Mouse (Mus musculus): ENCODE data around the gene Pcid2. TPM values are rescaled to one million over a fixed set of nuclear protein-coding genes. Genes with fewer than 3 reads are reported as not detected.

The Pcid2 gene
- polyA plus RNA-seq (2017; shearing (Covaris generic)), result 52.0 TPM

DNA sequence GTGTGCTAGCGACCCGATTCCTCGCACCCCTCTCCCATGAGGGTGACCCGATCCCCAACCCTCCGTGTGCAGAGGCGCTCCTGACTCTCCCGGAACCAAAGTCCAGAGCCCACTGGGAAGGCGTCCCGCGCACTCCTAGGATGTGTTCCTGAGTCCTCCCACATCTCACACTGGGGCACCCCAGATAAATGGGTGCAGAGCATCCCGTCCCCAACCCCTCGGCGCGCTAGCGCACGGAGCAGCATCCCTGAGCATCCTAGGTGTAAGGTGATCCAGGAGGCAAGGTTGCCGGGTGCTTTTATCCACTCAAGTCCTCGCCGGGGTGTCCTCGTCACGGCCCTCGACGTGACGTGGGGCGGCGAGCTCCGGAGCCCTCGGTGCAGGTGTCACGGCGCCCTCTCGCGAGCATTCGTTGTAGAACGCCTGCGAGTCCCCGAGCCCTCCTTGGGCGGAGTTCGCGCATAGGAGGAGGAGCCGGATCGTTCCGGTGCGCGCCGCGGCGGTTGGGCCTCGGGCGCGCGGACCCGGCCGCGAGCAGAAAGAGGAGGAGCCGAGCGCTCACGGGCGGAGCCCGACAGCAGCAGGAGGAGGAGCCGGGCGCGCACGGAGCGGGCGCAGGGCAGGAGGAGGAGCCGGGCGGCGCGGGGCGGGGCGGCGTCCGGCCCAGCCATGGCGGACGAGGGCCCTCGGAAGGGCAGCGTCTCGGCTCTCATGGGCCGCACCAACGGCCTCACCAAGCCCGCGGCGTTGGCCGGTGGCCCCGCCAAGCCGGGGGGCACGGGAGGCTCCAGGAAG is at the start of gene Pcid2, which contains the start of gene Cul4a:
TSS of gene Pcid2 (minus strand) at position 373 of the 795 bp plus-strand sequence.
TSS of gene Cul4a (plus strand) at position 535 of the 795 bp plus-strand sequence.

DNA sequence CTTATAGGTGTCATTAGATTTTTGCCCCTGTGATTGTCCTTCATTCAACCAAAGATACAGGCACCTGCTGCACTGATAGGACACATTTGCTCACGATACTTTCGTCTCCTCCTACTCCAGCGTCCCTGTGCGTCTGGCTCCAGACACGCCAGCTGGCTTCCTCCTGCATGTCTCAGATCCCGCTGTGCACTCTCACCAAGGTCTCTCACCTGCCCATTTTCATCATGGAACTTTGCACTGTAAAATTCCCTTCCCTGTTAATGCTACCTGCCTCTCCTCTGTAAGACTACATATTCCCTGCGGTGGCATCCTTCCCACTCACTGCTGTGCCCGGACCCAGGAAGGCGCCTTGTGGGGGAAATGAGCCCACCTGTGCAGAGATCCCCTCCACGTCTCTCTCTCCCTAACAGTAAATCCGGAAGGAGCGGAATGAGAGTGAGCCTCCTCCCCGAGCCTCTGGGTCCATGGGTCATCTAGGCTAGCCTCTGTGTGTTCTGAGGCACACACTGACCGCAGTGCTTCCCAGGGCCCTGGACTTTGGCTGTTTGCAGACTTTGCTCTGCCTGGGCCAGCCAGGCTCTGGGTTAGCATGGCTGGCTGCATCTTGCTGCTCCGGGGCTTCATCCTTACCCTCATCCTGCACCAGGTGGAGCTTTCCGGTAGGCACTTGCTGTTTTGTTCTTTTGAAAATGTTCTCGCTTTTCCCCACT is 44.7 kb downstream of the Pcid2 start, which contains the start of gene Proz:
TSS of gene Proz (plus strand) at position 474 of the 710 bp plus-strand sequence.

DNA sequence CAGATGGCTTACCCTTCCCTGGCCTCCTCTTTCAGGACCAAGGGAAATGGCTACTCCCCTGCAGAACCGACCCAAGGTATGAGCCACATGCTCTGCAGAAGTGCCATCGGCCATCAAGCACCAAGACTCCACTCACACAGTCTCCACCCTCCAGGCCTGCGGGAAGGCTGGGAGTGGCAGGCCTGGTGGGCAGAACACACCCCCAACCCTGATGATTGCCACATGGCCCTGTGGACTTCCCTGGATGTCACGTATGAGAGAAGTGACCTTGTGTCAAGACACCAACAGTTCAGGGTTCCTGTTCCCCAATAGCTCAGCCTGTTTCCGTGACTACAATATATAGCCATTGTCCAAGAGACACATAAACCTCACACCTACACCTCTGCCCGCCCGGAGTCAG is 68.2 kb downstream of the Pcid2 start, which contains the start of gene F10:
TSS of gene F10 (plus strand) at position 294 of the 400 bp plus-strand sequence.

Other genes starting within 250 kb of the Pcid2 start
- gene Mcf2l, start 231.7 kb downstream of the Pcid2 start, polyA plus RNA-seq (2017; shearing (Covaris generic)), result 1.4 TPM
- gene F7, start 79.4 kb downstream of the Pcid2 start, polyA plus RNA-seq (2017; shearing (Covaris generic)), result not detected
- not detected for gene F10, start 68.2 kb downstream of the Pcid2 start, polyA plus RNA-seq (2017; shearing (Covaris generic))
- 3.3 TPM for gene Proz, start 44.5 kb downstream of the Pcid2 start, polyA plus RNA-seq (2017; shearing (Covaris generic))
- 39.3 TPM for gene Cul4a, start 162 bp upstream of the Pcid2 start, polyA plus RNA-seq (2017; shearing (Covaris generic))
- 10.5 TPM for gene Lamp1, start 53.7 kb upstream of the Pcid2 start, polyA plus RNA-seq (2017; shearing (Covaris generic))
- 2.2 TPM for gene Grtp1, start 95.2 kb upstream of the Pcid2 start, polyA plus RNA-seq (2017; shearing (Covaris generic))
- gene Adprhl1, start 148.7 kb upstream of the Pcid2 start, polyA plus RNA-seq (2017; shearing (Covaris generic)), result not detected
- 41.9 TPM for gene Dcun1d2, start 182.7 kb upstream of the Pcid2 start, polyA plus RNA-seq (2017; shearing (Covaris generic))
- gene Tmco3, start 182.7 kb upstream of the Pcid2 start, polyA plus RNA-seq (2017; shearing (Covaris generic)), result 39.4 TPM
- gene Tfdp1, start 233.3 kb upstream of the Pcid2 start, polyA plus RNA-seq (2017; shearing (Covaris generic)), result 48.0 TPM